27 mouse cellular contexts compared by ENCODE assay signal in the genomic region with DNA sequence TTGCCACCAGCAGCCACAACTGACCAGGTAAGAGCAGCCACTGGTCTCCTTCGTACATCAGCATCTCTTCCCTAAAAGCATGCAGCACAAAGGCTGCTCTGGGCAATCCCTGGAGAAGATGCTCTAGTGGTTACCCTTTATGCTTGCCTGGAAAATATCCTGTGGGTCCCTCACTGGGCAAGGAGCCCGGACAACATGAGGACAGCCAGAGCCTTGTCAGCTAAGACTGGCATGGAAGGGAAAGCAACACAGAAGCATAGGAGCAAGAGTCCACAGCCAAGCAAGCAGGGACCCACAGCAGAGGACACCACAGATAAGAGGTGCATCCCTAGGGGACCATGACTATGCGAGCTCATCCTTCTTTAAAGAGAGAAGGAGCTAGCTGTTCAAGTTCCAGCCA. TPM values are rescaled to one million over a fixed set of nuclear protein-coding genes. Genes with fewer than 3 reads are reported as not detected.
DNase-seq lines count a peak whose midpoint lies in the region; ATAC-seq and TF ChIP-seq lines count a peak whose summit lies in the region.
"Had no signal": no experiment of that assay in that cellular context is flagged by ENCODE, and none has a peak within 500 bp of the region (broad histone marks: within the 10 kb centered on the region; RNA-seq: fewer than 3 reads in every experiment).

No protein-coding gene starts in this region.

- peak overlapping the region; percentile 87; the same call in 1 of the 2 replicates for H3K27ac ChIP-seq in gastrocnemius, adult 2 months
- H3K27ac ChIP-seq in liver, embryonic 12.5 days, result peak overlapping the region; percentile 100
- H3K27ac ChIP-seq in kidney, embryonic 15.5 days, result no peak overlapping the region
- H3K27ac ChIP-seq: heart, embryonic 13.5 days; midbrain, embryonic 15.5 days; neural tube, embryonic 15.5 days had no signal

- intact Hi-C loops in gastrocnemius, adult 2 months (cut with DNase I), result no loop called here
- intact Hi-C loops in left cerebral cortex, postnatal 4 days (cut with DNase I), result no loop called here

- WGBS in liver, embryonic 12.5 days (ENCODE audit: insufficient replicate concordance), result 87% methylated on average over 3 of the region's 3 CpGs
- WGBS in kidney, embryonic 15.5 days, result 98% methylated on average over 3 of the region's 3 CpGs

- peaks cover 75% of the 10 kb centered on the region for H3K4me1 ChIP-seq in liver, embryonic 12.5 days
- H3K4me1 ChIP-seq in kidney, embryonic 15.5 days, result 0 out of 2 replicates have a peak, but pooled peaks cover 9% of the 10 kb centered on the region
- H3K4me1 ChIP-seq: midbrain, embryonic 15.5 days; neural tube, embryonic 15.5 days had no signal

- H3K4me2 ChIP-seq in liver, embryonic 12.5 days, result no peak overlapping the region
- H3K4me2 ChIP-seq in kidney, embryonic 15.5 days, result no peak overlapping the region
- H3K4me2 ChIP-seq: heart, embryonic 13.5 days; midbrain, embryonic 15.5 days; neural tube, embryonic 15.5 days had no signal

- no peak overlapping the region for H3K4me3 ChIP-seq in gastrocnemius, adult 2 months
- no peak overlapping the region for H3K4me3 ChIP-seq in liver, embryonic 12.5 days
- no peak overlapping the region for H3K4me3 ChIP-seq in kidney, embryonic 15.5 days (replicated peaks)
- H3K4me3 ChIP-seq: heart, embryonic 13.5 days; midbrain, embryonic 15.5 days; neural tube, embryonic 15.5 days had no signal

- H3K9me3 ChIP-seq in liver, embryonic 12.5 days (replicated peaks), result no peaks in the 10 kb centered on the region
- H3K9me3 ChIP-seq in kidney, embryonic 15.5 days (replicated peaks), result no peaks in the 10 kb centered on the region
- H3K9me3 ChIP-seq: heart, embryonic 13.5 days; midbrain, embryonic 15.5 days; neural tube, embryonic 15.5 days had no signal

- TF ChIP-seq CTCF in gastrocnemius, adult 2 months (IDR thresholded peaks at IDR 0.05), result no peak

- no peak for DNase-seq in gastrocnemius, adult 2 months
- DNase-seq in gastrocnemius, adult 8-10 months (ENCODE audit: low spot score in 2 of 2), result no peak
- DNase-seq in left cerebral cortex, postnatal 4 days, result peak; percentile 50
- no peak for DNase-seq in left cerebral cortex, adult 8-10 months (ENCODE audit: low spot score in 2 of 2)
- DNase-seq in frontal cortex, postnatal 36 days (ENCODE audit: low spot score in 2 of 2), result no peak
- DNase-seq: adrenal gland, postnatal 10 days; cerebellum, adult 11 months; gastrocnemius, postnatal 36 days; kidney, adult 18-20 months; kidney, postnatal 10 days; lung, postnatal 14 days; spleen, adult 18-20 months; thymus, adult 18-20 months; thymus, postnatal 4 days had no signal

- peaks cover 83% of the 10 kb centered on the region for H3K36me3 ChIP-seq in liver, embryonic 12.5 days
- peaks cover 67% of the 10 kb centered on the region for H3K36me3 ChIP-seq in kidney, embryonic 15.5 days

- no peaks in the 10 kb centered on the region for H3K27me3 ChIP-seq in liver, embryonic 12.5 days (replicated peaks)
- H3K27me3 ChIP-seq in kidney, embryonic 15.5 days, result no peaks in the 10 kb centered on the region
- H3K27me3 ChIP-seq: heart, embryonic 13.5 days; midbrain, embryonic 15.5 days; neural tube, embryonic 15.5 days had no signal

- peak overlapping the region; percentile 7; the same call in 1 of the 2 replicates for H3K9ac ChIP-seq in liver, embryonic 12.5 days
- H3K9ac ChIP-seq in kidney, embryonic 15.5 days, result no peak overlapping the region
- H3K9ac ChIP-seq: heart, embryonic 13.5 days; midbrain, embryonic 15.5 days; neural tube, embryonic 15.5 days had no signal

- ATAC-seq in liver, embryonic 12.5 days, result no peak
- ATAC-seq in kidney, embryonic 15.5 days (replicated peaks; ENCODE audit: low FRiP score), result no peak
- ATAC-seq: forebrain, embryonic 14.5 days; midbrain, embryonic 15.5 days had no signal

RNA-seq across cellular contexts. Expression of gene Ucp3, which starts 12.9 kb away (rescaled TPM):
- 100 to 1,000 TPM; 141 to 174 TPM for total RNA-seq in gastrocnemius, adult 2 months (2021)
- total RNA-seq in gastrocnemius, adult 8-10 months (2022), result 100 to 1,000 TPM in 2 of 4 experiments, 10 to 100 TPM in 2; 88.7 to 109 (median 102) TPM
- total RNA-seq in left cerebral cortex, postnatal 4 days (2021), result under 1 TPM in 1 of 2 experiments, not detected in 1; 0.28 TPM
- 1 to 10 TPM; 2.8 to 5.7 (median 3.3) TPM for total RNA-seq in left cerebral cortex, adult 8-10 months (2022)
- 0.10 TPM in 1 of 2 replicates, not detected in the other for polyA plus RNA-seq in liver, embryonic 12.5 days (2016; fragmentation: Nextera tagmentation; extraction: Ambion mirVana)
- polyA plus RNA-seq in kidney, embryonic 15.5 days (2015; fragmentation: Nextera tagmentation; extraction: Ambion mirVana), result 0.12 and 0.17 TPM in 2 replicates
- total RNA-seq: hematopoietic stem cell, adult 5-6 weeks; liver, adult 2 months; megakaryocyte-erythroid progenitor cell, adult 5-6 weeks had no signal
- polyA plus RNA-seq: brain, embryonic 14.5 days; C2C12; embryonic facial prominence, embryonic 11.5 days; forebrain, embryonic 14.5 days; liver, adult 2 months; midbrain, embryonic 15.5 days; neural tube, embryonic 15.5 days; stomach, embryonic 14.5 days had no signal

RNA-seq across cellular contexts. Expression of gene Ucp2, which starts 33.3 kb away (rescaled TPM):
- total RNA-seq in gastrocnemius, adult 2 months (2021), result 10 to 100 TPM; 17.4 to 27.2 TPM
- 10 to 100 TPM in 2 of 4 experiments, 1 to 10 TPM in 2; 6.3 to 15.0 (median 12.0) TPM for total RNA-seq in gastrocnemius, adult 8-10 months (2022)
- 10 to 100 TPM; 46.2 to 47.2 TPM for total RNA-seq in left cerebral cortex, postnatal 4 days (2021)
- total RNA-seq in left cerebral cortex, adult 8-10 months (2022), result 100 to 1,000 TPM in 1 of 4 experiments, 10 to 100 TPM in 3; 63.3 to 124 (median 79.8) TPM
- 814 and 842 TPM in 2 replicates for polyA plus RNA-seq in liver, embryonic 12.5 days (2016; fragmentation: Nextera tagmentation; extraction: Ambion mirVana)
- 191 and 221 TPM in 2 replicates for polyA plus RNA-seq in kidney, embryonic 15.5 days (2015; fragmentation: Nextera tagmentation; extraction: Ambion mirVana)

RNA-seq across cellular contexts. Expression of gene Dnajb13, which starts 54.9 kb away (rescaled TPM):
- total RNA-seq in gastrocnemius, adult 2 months (2021), result not detected
- total RNA-seq in gastrocnemius, adult 8-10 months (2022), result under 1 TPM in 1 of 4 experiments, not detected in 3; 0.13 TPM
- under 1 TPM; 0.38 to 0.62 TPM for total RNA-seq in left cerebral cortex, postnatal 4 days (2021)
- 1 to 10 TPM in 1 of 4 experiments, under 1 TPM in 3; 0.48 to 1.1 (median 0.79) TPM for total RNA-seq in left cerebral cortex, adult 8-10 months (2022)
- polyA plus RNA-seq in liver, embryonic 12.5 days (2016; fragmentation: Nextera tagmentation; extraction: Ambion mirVana), result 2.5 TPM in 2 replicates
- 0.40 and 0.42 TPM in 2 replicates for polyA plus RNA-seq in kidney, embryonic 15.5 days (2015; fragmentation: Nextera tagmentation; extraction: Ambion mirVana)
- total RNA-seq: gastrocnemius, postnatal 36 days had no signal

Comparison
In these comparisons a context has a peak if more than half of its experiments do, and no peak if none do; other contexts are left out.
1. RNA of gene Ucp3, which starts 12.9 kb away (total RNA-seq): 141 to 174 TPM in gastrocnemius, adult 2 months and 88.7 to 109 TPM in gastrocnemius, adult 8-10 months; 2.8 to 5.7 TPM in left cerebral cortex, adult 8-10 months and 0.28 TPM in left cerebral cortex, postnatal 4 days; every median in the first group is over 10 times any median in the second.